Mouse (Mus musculus) lung, adult 2 months (tissue): ENCODE measurements around the gene Ramp1. TPM values are rescaled to one million over a fixed set of nuclear protein-coding genes. Genes with fewer than 3 reads are reported as not detected.
A peak's percentile ranks its signal among the peaks of the same experiment; 100 is the strongest.

Experiments used
- DNase-seq: peaks from one replicate; pipeline ENCODE4 v3.0.0; 2022
- H3K4me1 ChIP-seq: fragments of 200-500 bp; 2 replicates; pipeline ENCODE4 v1.6.1; 2011; ENCODE audit warnings: low read length; ENCODE audit not compliant: control insufficient read depth, insufficient read depth
- H3K4me3 ChIP-seq: fragments of 200-500 bp; replicated peaks from 2 replicates; pipeline ENCODE3; 2011; ENCODE audit warnings: low read depth, mild to moderate bottlenecking, control low read depth, low read length; ENCODE audit errors: extremely low read depth
- CTCF ChIP-seq: fragments of 200-500 bp; IDR thresholded peaks from 2 replicates; pipeline ENCODE4 v1.5.1; 2011; ENCODE audit warnings: mild to moderate bottlenecking, low read length, control low read depth; ENCODE audit not compliant: insufficient read depth
- POLR2A ChIP-seq: fragments of 200-500 bp; IDR thresholded peaks from 2 replicates; pipeline ENCODE4 v1.6.1; 2011; ENCODE audit warnings: low read depth, mild to moderate bottlenecking, control low read depth, low read length, borderline replicate concordance; ENCODE audit errors: extremely low read depth
- WGBS: fragments of 180-500 bp; shearing (Covaris S2); methylation state at CpG from one replicate; pipeline ENCODE4 v1.1.7; 2018; 5-methylcytosine and 5-hydroxymethylcytosine counted together
- polyA plus RNA-seq: library from polyadenylated mRNA; depleted of rRNA; stranded (reverse); fragments of >200 nt; gene quantifications from 2 replicates; pipeline ENCODE4 v1.2.3, GENCODE M21; 2012; rRNA removed

The Ramp1 gene
- polyA plus RNA-seq, result 35.7 and 37.7 TPM in 2 replicates

- TF ChIP-seq CTCF, result no peak
- no peak for TF ChIP-seq POLR2A
- peak within 1 kb of the TSS; percentile 61 for H3K4me3 ChIP-seq
- DNase-seq, result peak; percentile 59
- H3K4me1 ChIP-seq, result peaks cover 11% of the 10 kb centered on the region
- 2% methylated on average over 37 of the region's 37 CpGs for WGBS
Observed at GRCm38 (mm10) chr1:91179533-91180173, at the start of gene Ramp1. Ramp1 (plus strand) TSS chr1:91179822.

- Histone ChIP-seq H3K4me3 (no peak overlapping the region), H3K4me1 (no peaks in the 10 kb centered on the region)
- TF ChIP-seq POLR2A (no peak), CTCF (no peak)
- no peak for DNase-seq
- WGBS, result 85% methylated on average over 2 of the region's 2 CpGs
Observed at GRCm38 (mm10) chr1:91137036-91137435, 42.6 kb upstream of the Ramp1 start.

GRCm38 (mm10) chr1:91144813-91145212 is 34.8 kb upstream of the Ramp1 start, which contains the start of gene Rbm44:
Rbm44 (plus strand) TSS chr1:91145089.
- Histone ChIP-seq H3K4me1 (no peaks in the 10 kb centered on the region), H3K4me3 (no peak within 1 kb of the TSS)
- whole genome bisulfite sequencing, result 75% methylated on average over 20 of the region's 20 CpGs
- TF ChIP-seq CTCF, result no peak
- TF ChIP-seq POLR2A, result no peak
- DNase-seq, result no peak

GRCm38 (mm10) chr1:91151509-91151908 is 28.1 kb upstream of the Ramp1 start:
- no peaks in the 10 kb centered on the region for H3K4me1 ChIP-seq
- H3K4me3 ChIP-seq, result no peak overlapping the region
- WGBS, result 59% methylated on average over 2 of the region's 2 CpGs
- DNase-seq, result no peak
- TF ChIP-seq CTCF (no peak), POLR2A (no peak)

- no peaks in the 10 kb centered on the region for H3K4me1 ChIP-seq
- WGBS, result 77% methylated on average over 6 of the region's 6 CpGs
- no peak for DNase-seq
- TF ChIP-seq POLR2A, result no peak
- TF ChIP-seq CTCF, result no peak
- no peak overlapping the region for H3K4me3 ChIP-seq
Observed at GRCm38 (mm10) chr1:91166798-91167197, 12.8 kb upstream of the Ramp1 start.

- H3K4me3 ChIP-seq, result no peak overlapping the region
- TF ChIP-seq POLR2A (no peak), CTCF (no peak)
- no peaks in the 10 kb centered on the region for H3K4me1 ChIP-seq
- 71% methylated on average over 4 of the region's 4 CpGs for WGBS
- DNase-seq, result no peak
Observed at GRCm38 (mm10) chr1:91169157-91169556, 10.5 kb upstream of the Ramp1 start.

GRCm38 (mm10) chr1:91174796-91175195 is 4.8 kb upstream of the Ramp1 start:
- TF ChIP-seq CTCF (no peak), POLR2A (no peak)
- WGBS, result 88% methylated on average over 5 of the region's 5 CpGs
- Histone ChIP-seq H3K4me1 (peaks cover 6% of the 10 kb centered on the region), H3K4me3 (no peak overlapping the region)
- no peak for DNase-seq

- 53% methylated on average over 3 of the region's 3 CpGs for WGBS
- no peak for DNase-seq
- Histone ChIP-seq H3K4me1 (peaks cover 6% of the 10 kb centered on the region), H3K4me3 (no peak overlapping the region)
- TF ChIP-seq CTCF (no peak), POLR2A (no peak)
Observed at GRCm38 (mm10) chr1:91176026-91176425, 3.6 kb upstream of the Ramp1 start.

- no peak for DNase-seq
- no peak for TF ChIP-seq POLR2A
- no peak for TF ChIP-seq CTCF
- WGBS, result 55% methylated on average over 4 of the region's 4 CpGs
- H3K4me1 ChIP-seq, result peaks cover 11% of the 10 kb centered on the region
- no peak overlapping the region for H3K4me3 ChIP-seq
Observed at GRCm38 (mm10) chr1:91176871-91177270, 2.8 kb upstream of the Ramp1 start.

- DNase-seq, result peak; percentile 66
- 19% methylated on average over 5 of the region's 5 CpGs for WGBS
- peaks cover 11% of the 10 kb centered on the region for H3K4me1 ChIP-seq
- TF ChIP-seq POLR2A (no peak), CTCF (peak; percentile 88)
- no peak overlapping the region for H3K4me3 ChIP-seq
Observed at GRCm38 (mm10) chr1:91179086-91179485, 536 bp upstream of the Ramp1 start.
